Mouse (Mus musculus) limb, embryonic 10.5 days (tissue): ENCODE data around the gene Nanos2. TPM values are rescaled to one million over a fixed set of nuclear protein-coding genes. Genes with fewer than 3 reads are reported as not detected.

Experiments
- DNase-seq: peaks from one replicate; pipeline ENCODE4 v3.0.0-alpha.2; 2017; ENCODE audit warnings: low spot score
- H3K27ac ChIP-seq: fragments of 300-500 bp; sonication (generic); 2 replicates; pipeline ENCODE4 v1.5.1; 2016; ENCODE audit warnings: mild to moderate bottlenecking
- H3K27me3 ChIP-seq: fragments of 300-500 bp; sonication (generic); 2 replicates; pipeline ENCODE4 v1.6.1; 2016; ENCODE audit warnings: low read depth, mild to moderate bottlenecking; ENCODE audit not compliant: poor library complexity, severe bottlenecking
- H3K36me3 ChIP-seq: fragments of 300-500 bp; sonication (generic); 2 replicates; pipeline ENCODE4 v1.6.1; 2016; ENCODE audit warnings: mild to moderate bottlenecking, moderate library complexity
- H3K4me1 ChIP-seq: fragments of 300-500 bp; sonication (generic); 2 replicates; pipeline ENCODE4 v1.6.1; 2016
- H3K4me3 ChIP-seq: fragments of 300-500 bp; sonication (generic); 2 replicates; pipeline ENCODE4 v1.5.1; 2016; ENCODE audit warnings: mild to moderate bottlenecking, moderate library complexity
- H3K9me3 ChIP-seq: fragments of 300-500 bp; sonication (generic); replicated peaks from 2 replicates; pipeline ENCODE4 v1.6.1; 2016; ENCODE audit warnings: mild to moderate bottlenecking
- WGBS: fragments of 180-500 bp; shearing (Covaris S2); methylation state at CpG from one replicate; pipeline ENCODE4 v1.1.7; 2016; 5-methylcytosine and 5-hydroxymethylcytosine counted together
- polyA plus RNA-seq: library from polyadenylated mRNA; unstranded; fragments of >200 nt; fragmentation: Nextera tagmentation; extraction: Ambion mirVana; gene quantifications from 2 replicates; pipeline ENCODE4 v1.2.1, GENCODE M21; 2016

Gene Nanos2
- polyA plus RNA-seq, 1 experiment from 2014 or later: not detected

DNA sequence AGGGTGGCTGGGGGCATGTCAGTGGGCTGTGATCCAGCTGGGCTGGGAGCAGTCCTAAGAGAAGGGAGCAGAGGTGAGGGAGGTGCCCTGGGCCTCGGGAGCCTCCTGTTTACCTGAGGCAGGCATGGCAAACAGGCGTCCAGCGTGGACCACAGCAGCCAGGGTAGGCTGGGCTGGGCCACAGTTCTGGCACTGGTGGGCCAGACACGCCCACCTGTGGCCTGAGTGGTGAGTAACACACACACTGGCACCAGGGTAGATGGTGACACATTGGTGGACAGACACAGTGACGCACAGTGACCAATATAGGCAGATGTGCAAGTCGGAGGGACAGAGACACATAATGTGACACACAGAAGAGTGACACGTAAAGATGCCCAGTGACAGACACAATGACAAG, 23.4 kb downstream of the Nanos2 start:
- no peaks in the 10 kb centered on the region for H3K9me3 ChIP-seq
- H3K27me3 ChIP-seq: no peaks in the 10 kb centered on the region
- 87% methylated on average over 7 of the region's 7 CpGs for WGBS
- no peak overlapping the region for H3K27ac ChIP-seq
- no peak overlapping the region for H3K4me3 ChIP-seq
- H3K4me1 ChIP-seq: peaks cover 48% of the 10 kb centered on the region
- DNase-seq: peak; percentile 28
- H3K36me3 ChIP-seq: peaks cover 26% of the 10 kb centered on the region

DNA sequence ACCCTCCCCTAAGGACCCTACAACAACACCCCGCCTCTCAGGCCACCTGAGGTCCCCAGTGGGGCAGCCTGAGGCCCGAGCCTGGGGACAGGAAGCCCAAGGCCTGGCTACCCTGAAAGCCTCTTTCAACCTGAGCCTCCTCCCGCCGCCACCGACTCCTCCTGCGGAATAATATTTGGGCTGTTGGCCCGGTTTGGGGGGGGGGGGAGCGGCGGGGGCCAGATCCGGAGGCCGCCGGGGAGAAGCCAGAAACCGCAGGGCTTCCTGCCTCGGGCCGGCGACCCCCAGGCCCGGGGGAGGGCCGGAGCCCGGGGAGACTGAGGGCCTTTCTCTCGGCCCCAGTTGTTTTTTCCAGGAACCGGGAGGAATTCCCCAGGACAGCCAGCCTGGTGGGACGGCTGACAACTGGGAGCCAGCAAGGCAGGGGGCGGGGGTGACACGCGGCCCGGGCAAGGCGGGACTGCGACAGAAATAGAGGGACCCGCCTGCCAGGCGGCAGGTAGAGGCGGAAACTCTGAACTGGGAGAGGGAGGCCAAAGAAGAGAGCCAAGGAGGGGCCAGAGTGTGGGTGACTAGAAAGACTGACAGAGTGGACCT, 24.9 kb downstream of the Nanos2 start:
- Histone ChIP-seq H3K4me3 (peak overlapping the region; percentile 54), H3K4me1 (peaks cover 33% of the 10 kb centered on the region), H3K9me3 (no peaks in the 10 kb centered on the region), H3K36me3 (peaks cover 10% of the 10 kb centered on the region), H3K27ac (peak overlapping the region; percentile 84), H3K27me3 (no peaks in the 10 kb centered on the region)
- DNase-seq: peak; percentile 64
- 3% methylated on average over 31 of the region's 31 CpGs for WGBS

DNA sequence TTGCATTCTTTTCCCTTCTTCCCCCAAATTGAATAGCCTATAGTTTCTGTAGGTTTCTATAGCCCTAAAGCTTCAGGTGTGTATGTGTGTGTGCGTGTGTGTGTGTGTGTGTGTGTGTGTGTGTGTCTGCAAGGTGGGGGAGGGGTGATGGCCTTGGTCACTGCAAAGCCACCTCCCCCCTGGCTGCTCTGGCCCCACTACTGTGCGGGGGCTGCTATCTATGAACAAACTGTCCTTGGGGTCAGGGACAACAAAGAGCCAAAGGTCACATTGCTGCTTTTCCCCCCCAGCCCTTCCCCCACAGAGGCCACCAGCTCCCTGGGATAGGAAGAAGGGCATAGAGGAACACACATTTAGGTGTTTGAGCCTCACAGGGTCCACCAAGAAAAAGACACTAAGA, 25.7 kb downstream of the Nanos2 start:
- peak overlapping the region; percentile 54; the same call in 1 of the 2 replicates for H3K4me3 ChIP-seq
- peaks cover 3% of the 10 kb centered on the region; the same call in 1 of the 2 replicates for H3K36me3 ChIP-seq
- H3K27ac ChIP-seq: peak overlapping the region; percentile 3; the same call in 1 of the 2 replicates
- 37% methylated on average over 2 of the region's 2 CpGs for WGBS
- no peaks in the 10 kb centered on the region for H3K9me3 ChIP-seq
- no peaks in the 10 kb centered on the region for H3K27me3 ChIP-seq
- no peak for DNase-seq
- H3K4me1 ChIP-seq: peaks cover 25% of the 10 kb centered on the region

DNA sequence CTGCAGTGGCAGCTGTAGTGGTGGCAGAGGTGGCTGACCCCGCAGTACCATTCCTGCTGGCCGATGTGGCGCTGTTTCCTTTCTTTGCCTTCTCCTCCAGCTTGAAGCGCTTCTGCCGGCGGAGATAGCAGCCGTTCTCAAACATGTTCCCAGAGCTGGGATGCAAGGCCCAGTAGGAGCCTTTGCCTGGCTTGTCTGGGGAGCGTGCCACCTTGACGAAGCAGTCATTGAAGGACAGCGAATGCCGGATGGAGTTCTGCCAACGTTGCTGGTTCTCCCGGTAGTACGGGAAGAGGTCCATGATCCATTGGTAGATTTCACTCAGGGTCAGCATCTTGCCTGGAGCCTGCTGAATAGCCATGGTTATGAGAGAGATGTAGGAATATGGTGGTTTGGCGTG, 27.3 kb downstream of the Nanos2 start:
- Histone ChIP-seq H3K36me3 (no peaks in the 10 kb centered on the region), H3K4me1 (peaks cover 23% of the 10 kb centered on the region), H3K27me3 (0 out of 2 replicates have a peak, but pooled peaks cover 2% of the 10 kb centered on the region), H3K9me3 (no peaks in the 10 kb centered on the region), H3K27ac (no peak overlapping the region), H3K4me3 (no peak overlapping the region)
- no peak for DNase-seq
- 62% methylated on average over 15 of the region's 15 CpGs for WGBS

DNA sequence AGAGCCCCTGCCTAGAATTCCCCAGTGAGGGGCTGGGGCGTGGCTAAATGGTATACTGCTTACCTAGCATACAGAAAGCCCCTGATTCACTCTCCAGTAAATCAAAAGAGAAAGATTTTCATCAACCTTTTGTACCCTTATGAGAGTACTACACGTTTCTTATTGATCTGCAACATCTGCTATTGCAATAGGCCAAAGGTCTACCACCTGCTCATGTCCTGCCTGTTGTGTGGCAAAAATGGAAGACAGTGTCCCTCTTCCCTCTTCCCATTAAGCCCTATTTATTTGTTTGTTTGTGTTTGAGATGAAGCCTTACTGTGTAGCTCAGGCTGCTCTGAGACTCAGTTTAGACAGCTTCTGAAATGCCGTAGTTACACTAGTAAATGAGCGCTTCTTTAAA, 28.8 kb downstream of the Nanos2 start:
- H3K9me3 ChIP-seq: no peaks in the 10 kb centered on the region
- 93% methylated on average over 4 of the region's 4 CpGs for WGBS
- no peak overlapping the region for H3K27ac ChIP-seq
- no peak for DNase-seq
- no peak overlapping the region for H3K4me3 ChIP-seq
- H3K36me3 ChIP-seq: no peaks in the 10 kb centered on the region
- H3K27me3 ChIP-seq: peaks cover 18% of the 10 kb centered on the region
- H3K4me1 ChIP-seq: peaks cover 27% of the 10 kb centered on the region

DNA sequence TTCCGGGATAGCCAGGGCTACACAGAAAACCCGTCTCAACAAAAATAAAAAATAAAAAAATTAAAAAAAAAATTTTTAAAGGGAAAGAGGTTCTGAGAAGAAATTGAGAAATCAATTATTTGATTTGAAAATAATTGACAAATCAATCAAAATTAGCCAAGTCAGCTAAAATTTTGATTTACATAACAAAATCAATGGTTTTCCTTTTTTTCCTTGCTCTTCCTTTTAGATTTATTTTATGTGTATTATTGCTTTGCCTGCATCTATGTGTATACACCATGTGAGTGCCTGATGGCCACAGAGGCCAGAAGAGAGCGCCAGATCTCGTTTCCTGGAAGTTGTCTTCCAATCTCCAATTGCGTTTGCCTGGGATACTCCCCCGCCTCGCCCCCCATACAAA, 30.7 kb downstream of the Nanos2 start:
- DNase-seq: no peak
- H3K36me3 ChIP-seq: no peaks in the 10 kb centered on the region
- no peak overlapping the region for H3K27ac ChIP-seq
- peaks cover 36% of the 10 kb centered on the region for H3K27me3 ChIP-seq
- H3K4me3 ChIP-seq: no peak overlapping the region
- peaks cover 12% of the 10 kb centered on the region for H3K4me1 ChIP-seq
- WGBS: 88% methylated on average over 7 of the region's 7 CpGs
- no peaks in the 10 kb centered on the region; the same call in 1 of the 2 replicates for H3K9me3 ChIP-seq

DNA sequence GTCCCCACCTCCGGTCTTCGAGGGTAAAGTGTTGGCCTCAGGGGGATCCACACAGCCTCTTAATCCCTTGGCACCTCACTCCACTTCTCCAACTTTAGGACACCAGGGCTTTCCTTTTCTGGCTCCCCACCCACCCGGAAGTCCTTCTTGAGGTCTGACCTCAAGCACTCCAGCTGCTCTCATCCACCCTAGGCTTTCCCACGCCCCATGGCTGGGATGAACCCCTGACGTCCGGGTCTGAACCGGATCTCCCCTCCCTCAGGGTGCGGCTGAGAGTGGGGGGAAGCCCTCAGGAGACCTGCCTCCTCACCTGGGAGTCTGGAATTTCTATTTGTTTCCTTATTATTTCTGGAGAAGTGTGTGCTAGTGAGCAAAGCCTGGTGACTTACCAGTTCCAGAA, 33.8 kb downstream of the Nanos2 start:
- no peaks in the 10 kb centered on the region for H3K36me3 ChIP-seq
- DNase-seq: no peak
- H3K27ac ChIP-seq: no peak overlapping the region
- no peak overlapping the region for H3K4me3 ChIP-seq
- 23% methylated on average over 8 of the region's 8 CpGs for WGBS
- peaks cover 26% of the 10 kb centered on the region for H3K4me1 ChIP-seq
- no peaks in the 10 kb centered on the region; the same call in 1 of the 2 replicates for H3K9me3 ChIP-seq
- peaks cover 47% of the 10 kb centered on the region for H3K27me3 ChIP-seq

DNA sequence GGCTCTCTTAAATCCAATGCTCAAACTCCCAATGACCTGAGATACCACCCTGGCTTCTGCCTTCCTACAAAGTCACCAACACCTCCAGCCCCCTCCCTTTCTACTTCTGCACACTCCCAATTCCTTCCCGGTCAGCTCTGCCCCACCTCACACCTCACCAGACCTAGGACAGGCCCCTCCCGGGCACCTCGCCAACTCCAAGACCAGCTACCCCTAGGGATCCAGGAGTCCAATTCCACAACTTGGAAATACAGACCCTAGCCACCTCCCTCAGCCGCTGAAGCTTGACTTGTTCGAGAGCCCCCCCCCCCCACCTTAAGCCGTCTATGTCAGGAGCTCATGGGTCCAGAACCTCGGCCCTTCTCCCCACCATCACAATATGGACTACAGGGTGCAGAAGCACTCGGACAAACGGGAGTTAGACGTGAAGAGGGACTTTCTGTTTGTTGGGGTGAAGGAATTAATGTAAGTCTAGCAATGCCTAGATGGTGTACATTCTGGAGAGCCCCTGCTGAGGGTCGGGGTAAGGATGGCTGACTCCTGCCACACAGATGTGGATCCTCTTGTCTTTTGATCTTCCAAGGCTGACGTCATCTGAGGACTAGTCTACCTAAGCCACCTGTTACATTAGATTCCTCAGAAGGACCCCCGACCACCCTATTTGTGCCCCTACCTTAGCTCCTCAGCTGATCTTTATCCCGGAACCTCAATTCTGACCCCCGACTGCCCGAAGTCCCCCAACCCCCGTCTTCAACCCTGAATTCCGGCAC, 35.2 kb downstream of the Nanos2 start:
- Histone ChIP-seq H3K4me1 (peaks cover 27% of the 10 kb centered on the region), H3K27me3 (peaks cover 47% of the 10 kb centered on the region), H3K9me3 (no peaks in the 10 kb centered on the region; the same call in 1 of the 2 replicates), H3K36me3 (no peaks in the 10 kb centered on the region), H3K4me3 (no peak overlapping the region), H3K27ac (no peak overlapping the region)
- 58% methylated on average over 18 of the region's 18 CpGs for WGBS
- no peak for DNase-seq

DNA sequence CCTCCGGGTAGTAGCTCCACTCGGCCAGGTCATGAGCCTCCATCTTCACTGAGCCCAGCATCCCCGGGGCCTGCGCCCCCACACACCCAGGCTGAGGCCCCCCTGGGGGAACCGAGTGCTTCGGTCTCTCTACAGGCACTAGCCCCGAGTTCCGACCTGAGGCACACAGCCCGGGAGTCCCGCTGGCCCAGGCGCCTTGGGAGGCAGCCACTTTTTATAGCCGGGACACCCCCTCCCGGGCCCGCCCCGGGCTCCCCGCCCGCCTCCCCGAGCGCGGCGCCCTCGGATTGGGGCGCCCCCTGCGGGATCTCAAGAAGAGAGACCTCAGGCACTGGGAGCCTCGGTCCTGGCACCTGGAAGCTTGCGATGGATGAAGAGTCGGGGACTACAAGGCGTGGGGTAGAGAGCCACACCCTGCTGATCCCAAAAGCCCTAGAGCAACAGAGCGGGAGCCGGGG, 36.2 kb downstream of the Nanos2 start, which contains the start of gene Foxa3:
Foxa3 (minus strand) TSS at position 182 of the 458 bp plus-strand sequence.
- Histone ChIP-seq H3K4me3 (peak within 1 kb of the TSS; percentile 88), H3K27me3 (peaks cover 47% of the 10 kb centered on the region), H3K27ac (peak within 1 kb of the TSS; percentile 92), H3K36me3 (peaks cover 5% of the 10 kb centered on the region), H3K4me1 (peaks cover 31% of the 10 kb centered on the region), H3K9me3 (no peaks in the 10 kb centered on the region; the same call in 1 of the 2 replicates)
- DNase-seq: peak; percentile 53
- 3% methylated on average over 30 of the region's 30 CpGs for WGBS

DNA sequence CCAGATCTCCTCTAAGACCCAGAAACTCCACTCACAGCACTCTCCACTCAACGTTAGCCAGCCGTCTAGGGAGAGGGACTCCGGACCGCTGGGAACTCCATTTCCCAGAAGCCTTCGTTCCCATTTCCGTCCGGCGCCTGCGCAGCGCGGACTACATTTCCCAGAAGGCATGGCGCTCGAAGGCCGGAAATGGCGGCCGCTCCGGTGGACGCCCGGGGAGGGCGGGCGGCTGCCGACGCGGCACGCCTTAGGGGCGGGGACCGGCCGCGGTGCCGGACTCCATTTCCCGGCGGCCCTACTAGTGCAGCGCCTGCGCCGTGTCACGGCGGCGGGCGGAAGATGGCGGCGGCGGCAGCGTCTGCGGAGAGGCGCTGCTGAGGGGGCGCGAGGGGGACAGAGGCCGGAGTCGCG, 36.9 kb downstream of the Nanos2 start, which contains the start of gene Sympk:
Sympk (plus strand) TSS at position 282 of the 411 bp plus-strand sequence.
- peak; percentile 96 for DNase-seq
- under 1% methylated on average over 50 of the region's 50 CpGs for WGBS
- H3K4me1 ChIP-seq: peaks cover 31% of the 10 kb centered on the region

DNA sequence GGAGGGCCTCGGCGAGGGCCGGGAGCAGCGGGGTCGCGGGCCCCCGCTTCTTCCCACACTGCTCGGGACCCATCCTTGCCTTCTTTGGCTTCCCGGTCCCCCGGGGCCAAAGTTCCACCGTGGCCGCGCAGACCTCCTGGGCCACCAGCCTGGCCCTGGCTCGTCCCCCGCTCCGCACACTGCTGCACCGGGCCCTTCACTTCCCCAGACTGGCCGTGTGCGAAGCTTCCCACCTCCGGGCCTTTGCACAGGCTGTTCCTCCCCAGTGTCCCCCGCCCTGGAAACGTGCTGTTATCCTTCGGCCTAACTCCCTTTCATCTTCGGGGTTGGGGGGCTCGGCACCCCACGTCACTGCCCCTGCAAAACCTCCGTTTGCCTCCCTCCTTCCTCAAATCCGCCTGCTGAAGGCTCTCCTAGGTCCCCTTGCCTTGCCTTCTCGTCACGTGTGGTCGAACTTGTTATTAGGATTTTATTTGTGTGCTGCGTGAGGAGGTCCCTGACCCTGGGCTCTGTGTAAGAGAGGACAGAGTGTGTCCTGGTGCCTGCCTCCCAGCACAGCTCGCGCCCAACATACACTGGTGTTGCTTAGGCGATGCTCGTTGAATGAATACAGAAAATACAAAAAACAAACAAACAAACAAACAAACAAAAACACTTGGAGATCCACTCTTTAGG, 37.5 kb downstream of the Nanos2 start:
- Histone ChIP-seq H3K4me1 (peaks cover 31% of the 10 kb centered on the region), H3K27me3 (peaks cover 42% of the 10 kb centered on the region), H3K36me3 (peaks cover 19% of the 10 kb centered on the region), H3K9me3 (no peaks in the 10 kb centered on the region; the same call in 1 of the 2 replicates), H3K4me3 (peak overlapping the region; percentile 88), H3K27ac (peak overlapping the region; percentile 92)
- no peak for DNase-seq
- WGBS: 3% methylated on average over 30 of the region's 36 CpGs

More for the DNA sequence above, 36.9 kb downstream of the Nanos2 start, which contains the start of gene Sympk:
- H3K27me3 ChIP-seq: peaks cover 47% of the 10 kb centered on the region
- peak within 1 kb of the TSS; percentile 92 for H3K27ac ChIP-seq
- no peaks in the 10 kb centered on the region; the same call in 1 of the 2 replicates for H3K9me3 ChIP-seq
- peaks cover 13% of the 10 kb centered on the region for H3K36me3 ChIP-seq
- H3K4me3 ChIP-seq: peak within 1 kb of the TSS; percentile 88

DNA sequence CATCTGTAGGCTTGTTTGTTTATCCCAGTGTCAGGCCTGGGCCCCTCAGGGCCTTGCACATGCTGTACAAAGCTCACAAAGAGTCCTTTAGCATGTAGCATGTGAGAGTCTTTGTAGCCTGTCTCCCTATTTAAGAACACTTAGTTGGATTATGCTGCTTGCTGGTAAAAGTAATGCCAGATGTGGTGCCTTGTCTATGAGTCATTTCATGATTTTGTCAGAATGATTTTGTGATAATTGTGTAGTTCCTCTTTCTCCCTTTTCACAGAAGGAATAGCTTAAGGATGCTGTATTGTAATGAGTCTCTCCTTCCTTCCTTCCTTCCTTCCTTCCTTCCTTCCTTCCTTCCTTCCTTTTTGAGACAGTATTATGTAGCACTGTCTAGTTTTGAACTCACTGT, 40.9 kb downstream of the Nanos2 start:
- DNase-seq: no peak

More for the DNA sequence above, 40.9 kb downstream of the Nanos2 start:
- Histone ChIP-seq H3K27me3 (peaks cover 9% of the 10 kb centered on the region), H3K4me3 (no peak overlapping the region), H3K9me3 (no peaks in the 10 kb centered on the region), H3K27ac (no peak overlapping the region), H3K36me3 (peaks cover 52% of the 10 kb centered on the region), H3K4me1 (peaks cover 24% of the 10 kb centered on the region)
